Mouse (Mus musculus) bone marrow macrophage, adult 2 months (primary cell): ENCODE data around the gene Fam71e1.

Source experiments
- CTCF ChIP-seq: IDR thresholded peaks from 2 replicates; pipeline ENCODE4 v1.5.1; 2012; ENCODE audit warnings: low read depth, mild to moderate bottlenecking, low read length, moderate library complexity
- POLR2A ChIP-seq: IDR thresholded peaks from 2 replicates; pipeline ENCODE4 v1.6.1; 2012; ENCODE audit warnings: mild to moderate bottlenecking, low read depth, low read length, borderline replicate concordance

GRCm38 (mm10) chr7:44464511-44464910 lies 31.9 kb upstream of the Fam71e1 start:
- TF ChIP-seq POLR2A (no peak), CTCF (no peak)
